Mouse (Mus musculus): ENCODE results near the gene Il3ra.

The Il3ra gene

GRCm38 (mm10) chr14:14345948-14346812, at the start of gene Il3ra:
TSS of gene Il3ra (plus strand) at chr14:14346275.
- peak; percentile 78 for DNase-seq (ENCODE audit: low read depth, low spot score)

- DNase-seq (ENCODE audit: low read depth, low spot score), result no peak
Measured at GRCm38 (mm10) chr14:14308938-14309337, 37.1 kb upstream of the Il3ra start.

- DNase-seq (ENCODE audit: low read depth, low spot score), result no peak
Measured at GRCm38 (mm10) chr14:14309416-14309815, 36.7 kb upstream of the Il3ra start.

- no peak for DNase-seq (ENCODE audit: low read depth, low spot score)
Measured at GRCm38 (mm10) chr14:14322528-14322927, 23.5 kb upstream of the Il3ra start, which contains the start of gene Olfr31. TSS of gene Olfr31 (plus strand) at chr14:14322828.

GRCm38 (mm10) chr14:14345113-14345871, 783 bp upstream of the Il3ra start:
- DNase-seq (ENCODE audit: low read depth, low spot score), result peak; percentile 49

- DNase-seq (ENCODE audit: low read depth, low spot score), result no peak
Measured at GRCm38 (mm10) chr14:14346813-14347100, 682 bp downstream of the Il3ra start.

GRCm38 (mm10) chr14:14347151-14347835, 1.2 kb downstream of the Il3ra start:
- peak; percentile 47 for DNase-seq (ENCODE audit: low read depth, low spot score)

GRCm38 (mm10) chr14:14347836-14348621, 2.0 kb downstream of the Il3ra start:
- peak; percentile 46 for DNase-seq (ENCODE audit: low read depth, low spot score)

GRCm38 (mm10) chr14:14348674-14349401, 2.8 kb downstream of the Il3ra start:
- no peak for DNase-seq (ENCODE audit: low read depth, low spot score)

- DNase-seq (ENCODE audit: low read depth, low spot score), result peak; percentile 19
Measured at GRCm38 (mm10) chr14:14349485-14350262, 3.6 kb downstream of the Il3ra start.

- no peak for DNase-seq (ENCODE audit: low read depth, low spot score)
Measured at GRCm38 (mm10) chr14:14350263-14351147, 4.4 kb downstream of the Il3ra start.

- no peak for DNase-seq (ENCODE audit: low read depth, low spot score)
Measured at GRCm38 (mm10) chr14:14351148-14351455, 5.0 kb downstream of the Il3ra start.

- no peak for DNase-seq (ENCODE audit: low read depth, low spot score)
Measured at GRCm38 (mm10) chr14:14351721-14352590, 5.9 kb downstream of the Il3ra start.

- no peak for DNase-seq (ENCODE audit: low read depth, low spot score)
Measured at GRCm38 (mm10) chr14:14352606-14353005, 6.5 kb downstream of the Il3ra start.

- no peak for DNase-seq (ENCODE audit: low read depth, low spot score)
Measured at GRCm38 (mm10) chr14:14353081-14353732, 7.1 kb downstream of the Il3ra start.

GRCm38 (mm10) chr14:14353740-14354510, 7.8 kb downstream of the Il3ra start:
- no peak for DNase-seq (ENCODE audit: low read depth, low spot score)
